Mouse (Mus musculus) erythroblast, adult 5-6 weeks (primary cell): ENCODE data around the gene Prrt2. TPM values are rescaled to one million over a fixed set of nuclear protein-coding genes. Genes with fewer than 3 reads are reported as not detected.

Source experiments
- total RNA-seq, 2 experiments: library from RNA; stranded (forward) in 1 of 2; stranded (reverse) in 1 of 2; fragments of 150-400 nt in 1 of 2; fragments of 200-764, 138-1000 nt in 1 of 2; gene quantifications; 2 replicates each; pipeline versions ENCODE4 v1.2.3 to v1.2.4; 2015 to 2017; ENCODE audit warnings: low replicate concordance in 2 of 2

Prrt2 gene
- total RNA-seq, 2 experiments from 2014 or later = 1.5 TPM; not detected in 1

Other genes with a start within 250 kb of the Prrt2 start
Only the 30 nearest of the 32 such genes appear.
- gene Ppp4c, start 228.7 kb downstream of the Prrt2 start, total RNA-seq (2015; ENCODE audit: low replicate concordance) = 46.7 and 84.9 TPM in 2 replicates
- 43.5 and 62.7 TPM in 2 replicates for gene Ppp4c, start 228.7 kb downstream of the Prrt2 start, total RNA-seq (2017; ENCODE audit: low replicate concordance)
- not detected in 2 replicates for gene Fam57b, start 223.5 kb downstream of the Prrt2 start, total RNA-seq (2015; ENCODE audit: low replicate concordance)
- not detected in 2 replicates for gene Fam57b, start 223.5 kb downstream of the Prrt2 start, total RNA-seq (2017; ENCODE audit: low replicate concordance)
- gene 4930451I11Rik, start 189.6 kb downstream of the Prrt2 start, total RNA-seq (2015; ENCODE audit: low replicate concordance) = not detected in 2 replicates
- not detected in 2 replicates for gene 4930451I11Rik, start 189.6 kb downstream of the Prrt2 start, total RNA-seq (2017; ENCODE audit: low replicate concordance)
- not detected in 2 replicates for gene Doc2a, start 173.8 kb downstream of the Prrt2 start, total RNA-seq (2015; ENCODE audit: low replicate concordance)
- not detected in 2 replicates for gene Doc2a, start 173.8 kb downstream of the Prrt2 start, total RNA-seq (2017; ENCODE audit: low replicate concordance)
- gene Hirip3, start 159.2 kb downstream of the Prrt2 start, total RNA-seq (2015; ENCODE audit: low replicate concordance) = 5.2 and 9.2 TPM in 2 replicates
- gene Hirip3, start 159.2 kb downstream of the Prrt2 start, total RNA-seq (2017; ENCODE audit: low replicate concordance) = 38.2 and 40.8 TPM in 2 replicates
- gene Ino80e, start 158.8 kb downstream of the Prrt2 start, total RNA-seq (2015; ENCODE audit: low replicate concordance) = 14.4 and 35.5 TPM in 2 replicates
- gene Ino80e, start 158.8 kb downstream of the Prrt2 start, total RNA-seq (2017; ENCODE audit: low replicate concordance) = 4.9 and 9.9 TPM in 2 replicates
- 6.9 and 9.6 TPM in 2 replicates for gene Taok2, start 136.5 kb downstream of the Prrt2 start, total RNA-seq (2015; ENCODE audit: low replicate concordance)
- 17.0 and 31.8 TPM in 2 replicates for gene Taok2, start 136.5 kb downstream of the Prrt2 start, total RNA-seq (2017; ENCODE audit: low replicate concordance)
- gene Tmem219, start 98.3 kb downstream of the Prrt2 start, total RNA-seq (2015; ENCODE audit: low replicate concordance) = 4.0 and 6.3 TPM in 2 replicates
- gene Tmem219, start 98.3 kb downstream of the Prrt2 start, total RNA-seq (2017; ENCODE audit: low replicate concordance) = 2.1 and 6.8 TPM in 2 replicates
- gene Kctd13, start 92.3 kb downstream of the Prrt2 start, total RNA-seq (2015; ENCODE audit: low replicate concordance) = 0.77 and 6.9 TPM in 2 replicates
- 0.42 and 1.7 TPM in 2 replicates for gene Kctd13, start 92.3 kb downstream of the Prrt2 start, total RNA-seq (2017; ENCODE audit: low replicate concordance)
- not detected in 2 replicates for gene Asphd1, start 71.6 kb downstream of the Prrt2 start, total RNA-seq (2015; ENCODE audit: low replicate concordance)
- gene Asphd1, start 71.6 kb downstream of the Prrt2 start, total RNA-seq (2017; ENCODE audit: low replicate concordance) = not detected in 2 replicates
- not detected in 2 replicates for gene Sez6l2, start 70.6 kb downstream of the Prrt2 start, total RNA-seq (2015; ENCODE audit: low replicate concordance)
- gene Sez6l2, start 70.6 kb downstream of the Prrt2 start, total RNA-seq (2017; ENCODE audit: low replicate concordance) = 0.84 TPM in 1 of 2 replicates, not detected in the other
- 14.8 and 23.1 TPM in 2 replicates for gene Cdipt, start 45.3 kb downstream of the Prrt2 start, total RNA-seq (2015; ENCODE audit: low replicate concordance)
- gene Cdipt, start 45.3 kb downstream of the Prrt2 start, total RNA-seq (2017; ENCODE audit: low replicate concordance) = 9.5 and 20.9 TPM in 2 replicates
- 5.0 TPM in 1 of 2 replicates, not detected in the other for gene Cdiptos, start 45.1 kb downstream of the Prrt2 start, total RNA-seq (2015; ENCODE audit: low replicate concordance)
- not detected in 2 replicates for gene Cdiptos, start 45.1 kb downstream of the Prrt2 start, total RNA-seq (2017; ENCODE audit: low replicate concordance)
- 1.5 and 1.9 TPM in 2 replicates for gene Mvp, start 6.6 kb downstream of the Prrt2 start, total RNA-seq (2015; ENCODE audit: low replicate concordance)
- 5.5 and 7.7 TPM in 2 replicates for gene Mvp, start 6.6 kb downstream of the Prrt2 start, total RNA-seq (2017; ENCODE audit: low replicate concordance)
- gene Pagr1b, start 4.7 kb downstream of the Prrt2 start, total RNA-seq (2015; ENCODE audit: low replicate concordance) = not detected in 2 replicates
- gene Pagr1b, start 4.7 kb downstream of the Prrt2 start, total RNA-seq (2017; ENCODE audit: low replicate concordance) = not detected in 2 replicates
- gene Pagr1a, start 3.9 kb downstream of the Prrt2 start, total RNA-seq (2015; ENCODE audit: low replicate concordance) = 13.4 and 18.8 TPM in 2 replicates
- gene Pagr1a, start 3.9 kb downstream of the Prrt2 start, total RNA-seq (2017; ENCODE audit: low replicate concordance) = 7.0 and 7.1 TPM in 2 replicates
- 1.7 and 1.9 TPM in 2 replicates for gene Gm42742, start 114 bp downstream of the Prrt2 start, total RNA-seq (2015; ENCODE audit: low replicate concordance)
- 8.1 and 9.1 TPM in 2 replicates for gene Gm42742, start 114 bp downstream of the Prrt2 start, total RNA-seq (2017; ENCODE audit: low replicate concordance)
- gene Maz, start 5.8 kb upstream of the Prrt2 start, total RNA-seq (2015; ENCODE audit: low replicate concordance) = 44.9 and 51.3 TPM in 2 replicates
- 25.0 and 49.5 TPM in 2 replicates for gene Maz, start 5.8 kb upstream of the Prrt2 start, total RNA-seq (2017; ENCODE audit: low replicate concordance)
- gene Kif22, start 21.3 kb upstream of the Prrt2 start, total RNA-seq (2015; ENCODE audit: low replicate concordance) = 50.5 and 71.7 TPM in 2 replicates
- 57.3 and 83.1 TPM in 2 replicates for gene Kif22, start 21.3 kb upstream of the Prrt2 start, total RNA-seq (2017; ENCODE audit: low replicate concordance)
- not detected in 2 replicates for gene Zg16, start 66.1 kb upstream of the Prrt2 start, total RNA-seq (2015; ENCODE audit: low replicate concordance)
- gene Zg16, start 66.1 kb upstream of the Prrt2 start, total RNA-seq (2017; ENCODE audit: low replicate concordance) = 3.2 and 5.0 TPM in 2 replicates
- gene AI467606, start 70.1 kb upstream of the Prrt2 start, total RNA-seq (2015; ENCODE audit: low replicate concordance) = 19.8 and 26.8 TPM in 2 replicates
- gene AI467606, start 70.1 kb upstream of the Prrt2 start, total RNA-seq (2017; ENCODE audit: low replicate concordance) = 17.1 and 19.9 TPM in 2 replicates
- gene Qprt, start 101.0 kb upstream of the Prrt2 start, total RNA-seq (2015; ENCODE audit: low replicate concordance) = 1.7 TPM in 1 of 2 replicates, not detected in the other
- gene Qprt, start 101.0 kb upstream of the Prrt2 start, total RNA-seq (2017; ENCODE audit: low replicate concordance) = 0.34 TPM in 1 of 2 replicates, not detected in the other
- 15.8 and 24.9 TPM in 2 replicates for gene Spn, start 116.6 kb upstream of the Prrt2 start, total RNA-seq (2015; ENCODE audit: low replicate concordance)
- 58.3 and 60.0 TPM in 2 replicates for gene Spn, start 116.6 kb upstream of the Prrt2 start, total RNA-seq (2017; ENCODE audit: low replicate concordance)
- 8.4 and 36.9 TPM in 2 replicates for gene Cd2bp2, start 174.8 kb upstream of the Prrt2 start, total RNA-seq (2015; ENCODE audit: low replicate concordance)
- gene Cd2bp2, start 174.8 kb upstream of the Prrt2 start, total RNA-seq (2017; ENCODE audit: low replicate concordance) = 17.9 and 22.9 TPM in 2 replicates
- 8.1 and 23.0 TPM in 2 replicates for gene Tbc1d10b, start 187.3 kb upstream of the Prrt2 start, total RNA-seq (2015; ENCODE audit: low replicate concordance)
- 77.5 and 122 TPM in 2 replicates for gene Tbc1d10b, start 187.3 kb upstream of the Prrt2 start, total RNA-seq (2017; ENCODE audit: low replicate concordance)
- gene Mylpf, start 187.7 kb upstream of the Prrt2 start, total RNA-seq (2015; ENCODE audit: low replicate concordance) = 6.5 and 9.8 TPM in 2 replicates
- 16.2 and 61.5 TPM in 2 replicates for gene Mylpf, start 187.7 kb upstream of the Prrt2 start, total RNA-seq (2017; ENCODE audit: low replicate concordance)
- gene Zfp553, start 211.8 kb upstream of the Prrt2 start, total RNA-seq (2015; ENCODE audit: low replicate concordance) = 1.5 and 5.2 TPM in 2 replicates
- gene Zfp553, start 211.8 kb upstream of the Prrt2 start, total RNA-seq (2017; ENCODE audit: low replicate concordance) = 2.0 and 3.2 TPM in 2 replicates
- gene Sept1, start 211.9 kb upstream of the Prrt2 start, total RNA-seq (2015; ENCODE audit: low replicate concordance) = 189 and 204 TPM in 2 replicates
- gene Sept1, start 211.9 kb upstream of the Prrt2 start, total RNA-seq (2017; ENCODE audit: low replicate concordance) = 179 and 191 TPM in 2 replicates
- 1.7 TPM in 1 of 2 replicates, not detected in the other for gene Zfp771, start 223.1 kb upstream of the Prrt2 start, total RNA-seq (2015; ENCODE audit: low replicate concordance)
- gene Zfp771, start 223.1 kb upstream of the Prrt2 start, total RNA-seq (2017; ENCODE audit: low replicate concordance) = 0.70 TPM in 1 of 2 replicates, not detected in the other
- 14.0 and 24.8 TPM in 2 replicates for gene Dctpp1, start 239.5 kb upstream of the Prrt2 start, total RNA-seq (2015; ENCODE audit: low replicate concordance)
- 2.0 and 8.6 TPM in 2 replicates for gene Dctpp1, start 239.5 kb upstream of the Prrt2 start, total RNA-seq (2017; ENCODE audit: low replicate concordance)